Mouse (Mus musculus): ENCODE measurements around the gene Ube2g2.

GRCm38 (mm10) chr10:77587091-77587775 lies 34.8 kb upstream of the Ube2g2 start:
- TF ChIP-seq ZC3H11A (IDR thresholded peaks at IDR 0.05; ENCODE audit: low read depth, low read length) (no peak), ETS1 (conservative IDR thresholded peaks at IDR 0.05; ENCODE audit: low read depth, low read length) (no peak), SIN3A (IDR thresholded peaks at IDR 0.05; ENCODE audit: low read length) (no peak)

Measured in CH12.LX (cell line).